Mouse (Mus musculus) liver, embryonic 16.5 days (tissue): ENCODE measurements at regions not wholly inside any gene's neighbourhood (a gene's known extent, or its start where the extent isn't known, plus 50 kb on each side); places are given as distances from the start of the nearest gene placed in this dataset.

Experiments
- ATAC-seq: fragments of 200-750 bp; cut with Nextera tagmentation; 2 replicates; pipeline ENCODE4 v1.8.0; 2017; ENCODE audit warnings: low read depth, mild to moderate bottlenecking, moderate number of reproducible peaks, moderate library complexity
- H3K27ac ChIP-seq: fragments of 300-500 bp; sonication (generic); 2 replicates; pipeline ENCODE4 v1.5.1; 2014; ENCODE audit warnings: mild to moderate bottlenecking, low read length
- H3K27me3 ChIP-seq: fragments of 300-500 bp; sonication (generic); 2 replicates; pipeline ENCODE4 v1.6.1; 2014; ENCODE audit warnings: low read depth, low read length, mixed read lengths; ENCODE audit not compliant: control insufficient read depth, insufficient read depth
- H3K36me3 ChIP-seq: fragments of 300-500 bp; sonication (generic); 2 replicates; pipeline ENCODE4 v1.6.1; 2014; ENCODE audit warnings: mild to moderate bottlenecking; ENCODE audit not compliant: control insufficient read depth, insufficient read depth
- H3K4me1 ChIP-seq: fragments of 300-500 bp; sonication (generic); 2 replicates; pipeline ENCODE4 v1.6.1; 2014; ENCODE audit warnings: low read depth, low read length, mixed read lengths; ENCODE audit not compliant: control insufficient read depth
- H3K4me2 ChIP-seq: fragments of 300-500 bp; sonication (generic); 2 replicates; pipeline ENCODE4 v1.6.1; 2014; ENCODE audit warnings: low read depth, low read length, mixed read lengths
- H3K4me3 ChIP-seq: fragments of 300-500 bp; sonication (generic); 2 replicates; pipeline ENCODE4 v1.5.1; 2014; ENCODE audit warnings: low read depth, mild to moderate bottlenecking, low read length
- H3K9ac ChIP-seq: fragments of 300-500 bp; sonication (generic); 2 replicates; pipeline ENCODE4 v1.6.1; 2014; ENCODE audit warnings: low read depth, low read length
- H3K9me3 ChIP-seq: fragments of 300-500 bp; sonication (generic); replicated peaks from 2 replicates; pipeline ENCODE4 v1.6.1; 2016; ENCODE audit warnings: low read length; ENCODE audit not compliant: control insufficient read depth
- WGBS: fragments of 180-500 bp; shearing (Covaris S2); extraction: QIAGEN DNeasy Blood & Tissue Kit; methylation state at CpG from one replicate; pipeline ENCODE4 v1.1.7; 2014; ENCODE audit not compliant: insufficient replicate concordance; 5-methylcytosine and 5-hydroxymethylcytosine counted together

- H3K9ac ChIP-seq = no peak overlapping the region
- no peak overlapping the region for H3K27ac ChIP-seq
- no peak overlapping the region for H3K4me3 ChIP-seq
- no peak overlapping the region for H3K4me2 ChIP-seq
- no peak for ATAC-seq
- WGBS = 57% methylated on average over 7 of the region's 7 CpGs
- H3K36me3 ChIP-seq = no peaks in the 10 kb centered on the region
- no peaks in the 10 kb centered on the region for H3K4me1 ChIP-seq
- no peaks in the 10 kb centered on the region for H3K9me3 ChIP-seq
- no peaks in the 10 kb centered on the region for H3K27me3 ChIP-seq
Observed at GRCm38 (mm10) chr3:35353920-35354319, 400.0 kb upstream of the Atp11b start.

GRCm38 (mm10) chr3:35354356-35354755 is 399.6 kb upstream of the Atp11b start:
- Histone ChIP-seq H3K4me3 (no peak overlapping the region), H3K27ac (no peak overlapping the region), H3K36me3 (no peaks in the 10 kb centered on the region), H3K4me2 (no peak overlapping the region), H3K4me1 (no peaks in the 10 kb centered on the region), H3K9ac (no peak overlapping the region), H3K27me3 (no peaks in the 10 kb centered on the region), H3K9me3 (no peaks in the 10 kb centered on the region)
- WGBS = 61% methylated on average over 5 of the region's 5 CpGs
- ATAC-seq = no peak

DNA sequence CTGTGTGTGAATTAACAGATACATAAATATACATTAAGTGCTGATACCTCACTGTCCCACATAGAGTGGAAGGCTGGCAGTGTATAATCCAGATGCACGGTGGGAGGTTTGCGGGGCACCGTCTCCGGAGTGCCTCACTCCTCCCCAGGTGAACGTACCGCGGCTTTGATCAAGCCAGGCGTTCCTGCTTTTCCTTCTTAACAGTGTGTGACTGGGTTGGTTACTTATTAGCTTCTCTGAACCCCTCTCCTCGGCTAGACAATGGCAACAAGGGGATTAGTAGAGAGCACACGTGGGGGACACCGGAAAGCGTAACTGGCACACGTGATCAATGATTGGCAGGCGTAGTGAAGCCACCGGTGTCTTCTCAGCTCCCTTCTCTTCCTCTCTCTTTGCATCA is 396.8 kb upstream of the Atp11b start:
- Histone ChIP-seq H3K4me3 (no peak overlapping the region), H3K4me1 (no peaks in the 10 kb centered on the region), H3K4me2 (no peak overlapping the region), H3K9ac (no peak overlapping the region), H3K36me3 (no peaks in the 10 kb centered on the region), H3K27me3 (no peaks in the 10 kb centered on the region), H3K9me3 (no peaks in the 10 kb centered on the region), H3K27ac (no peak overlapping the region)
- 68% methylated on average over 15 of the region's 15 CpGs for WGBS
- no peak for ATAC-seq

GRCm38 (mm10) chr3:35358541-35358940 is 395.4 kb upstream of the Atp11b start:
- Histone ChIP-seq H3K27me3 (no peaks in the 10 kb centered on the region), H3K4me1 (no peaks in the 10 kb centered on the region), H3K4me3 (no peak overlapping the region), H3K9me3 (no peaks in the 10 kb centered on the region), H3K4me2 (no peak overlapping the region), H3K36me3 (no peaks in the 10 kb centered on the region), H3K9ac (no peak overlapping the region), H3K27ac (no peak overlapping the region)
- 51% methylated on average over 6 of the region's 6 CpGs for WGBS
- no peak for ATAC-seq

DNA sequence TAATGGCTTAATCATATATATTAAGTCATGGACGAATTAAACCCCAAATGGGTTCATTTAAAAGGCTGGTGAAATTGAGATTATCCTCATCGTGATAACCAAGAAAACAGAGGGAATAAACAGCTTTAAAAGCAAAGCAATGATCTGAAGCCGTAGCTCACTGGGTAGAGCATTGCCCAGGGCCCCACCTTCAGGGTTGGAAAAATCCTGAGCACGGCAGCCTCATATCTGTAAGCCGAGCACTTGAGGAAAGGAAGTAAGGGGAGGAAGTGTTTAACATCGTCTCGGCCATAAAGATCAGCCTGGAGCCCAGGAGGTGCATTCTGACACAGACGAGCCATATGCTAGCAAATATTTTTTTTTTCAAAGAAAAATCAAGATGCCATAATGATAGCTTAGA is 394.6 kb upstream of the Atp11b start:
- no peak overlapping the region for H3K4me3 ChIP-seq
- H3K36me3 ChIP-seq = no peaks in the 10 kb centered on the region
- H3K9ac ChIP-seq = no peak overlapping the region
- no peak for ATAC-seq
- no peaks in the 10 kb centered on the region for H3K27me3 ChIP-seq
- WGBS = 25% methylated on average over 8 of the region's 8 CpGs
- H3K4me1 ChIP-seq = no peaks in the 10 kb centered on the region
- no peaks in the 10 kb centered on the region for H3K9me3 ChIP-seq
- H3K4me2 ChIP-seq = no peak overlapping the region
- no peak overlapping the region for H3K27ac ChIP-seq

- no peaks in the 10 kb centered on the region for H3K27me3 ChIP-seq
- no peak overlapping the region for H3K9ac ChIP-seq
- no peaks in the 10 kb centered on the region for H3K36me3 ChIP-seq
Observed at GRCm38 (mm10) chr3:35360515-35360914, 393.4 kb upstream of the Atp11b start.

GRCm38 (mm10) chr3:35361086-35361485 is 392.8 kb upstream of the Atp11b start:
- ATAC-seq = no peak
- H3K36me3 ChIP-seq = no peaks in the 10 kb centered on the region
- H3K9me3 ChIP-seq = no peaks in the 10 kb centered on the region
- no peak overlapping the region for H3K9ac ChIP-seq
- no peak overlapping the region for H3K4me2 ChIP-seq
- H3K4me1 ChIP-seq = no peaks in the 10 kb centered on the region
- H3K4me3 ChIP-seq = no peak overlapping the region
- no peak overlapping the region for H3K27ac ChIP-seq
- WGBS = 55% methylated on average over 2 of the region's 2 CpGs
- no peaks in the 10 kb centered on the region for H3K27me3 ChIP-seq

More at GRCm38 (mm10) chr3:35360515-35360914, 393.4 kb upstream of the Atp11b start:
- H3K9me3 ChIP-seq = no peaks in the 10 kb centered on the region
- no peak overlapping the region for H3K4me2 ChIP-seq
- no peak for ATAC-seq
- H3K4me1 ChIP-seq = no peaks in the 10 kb centered on the region
- H3K27ac ChIP-seq = no peak overlapping the region
- H3K4me3 ChIP-seq = no peak overlapping the region

- Histone ChIP-seq H3K4me1 (no peaks in the 10 kb centered on the region), H3K36me3 (no peaks in the 10 kb centered on the region), H3K27me3 (no peaks in the 10 kb centered on the region), H3K9me3 (no peaks in the 10 kb centered on the region), H3K4me2 (no peak overlapping the region), H3K9ac (no peak overlapping the region), H3K4me3 (no peak overlapping the region), H3K27ac (no peak overlapping the region)
- 58% methylated on average over 6 of the region's 6 CpGs for WGBS
- ATAC-seq = no peak
Observed at GRCm38 (mm10) chr3:35365431-35365830, 388.5 kb upstream of the Atp11b start.

GRCm38 (mm10) chr3:35372276-35372675 is 381.6 kb upstream of the Atp11b start:
- Histone ChIP-seq H3K27ac (no peak overlapping the region), H3K4me3 (no peak overlapping the region), H3K9me3 (no peaks in the 10 kb centered on the region), H3K4me1 (no peaks in the 10 kb centered on the region), H3K4me2 (no peak overlapping the region), H3K27me3 (no peaks in the 10 kb centered on the region), H3K9ac (no peak overlapping the region), H3K36me3 (no peaks in the 10 kb centered on the region)
- ATAC-seq = no peak
- 58% methylated on average over 1 of the region's 1 CpGs for WGBS

DNA sequence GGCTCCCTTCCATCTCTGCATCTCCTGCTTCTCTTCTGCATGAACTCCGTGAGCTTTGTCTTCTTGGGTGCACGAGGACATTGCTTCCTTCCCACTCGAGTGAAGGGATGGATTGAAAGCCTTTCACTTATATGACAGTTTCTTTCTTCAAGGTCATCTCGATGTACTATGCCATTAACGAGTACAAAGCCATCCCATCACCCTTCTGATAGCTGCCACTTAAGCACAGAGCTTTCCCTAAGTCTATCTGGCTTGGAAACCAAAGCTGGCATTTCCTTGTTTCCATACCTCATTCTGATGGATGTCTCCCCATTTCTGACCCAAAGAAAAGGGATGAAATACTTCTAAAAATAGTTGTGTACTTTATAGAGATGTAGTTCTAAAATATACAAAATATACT is 366.5 kb upstream of the Atp11b start:
- no peaks in the 10 kb centered on the region for H3K4me1 ChIP-seq
- H3K9ac ChIP-seq = no peak overlapping the region
- H3K4me2 ChIP-seq = no peak overlapping the region
- H3K36me3 ChIP-seq = no peaks in the 10 kb centered on the region
- WGBS = 48% methylated on average over 5 of the region's 5 CpGs
- ATAC-seq = no peak
- H3K4me3 ChIP-seq = no peak overlapping the region
- no peak overlapping the region for H3K27ac ChIP-seq
- H3K27me3 ChIP-seq = no peaks in the 10 kb centered on the region
- H3K9me3 ChIP-seq = no peaks in the 10 kb centered on the region
